Mouse (Mus musculus) liver, postnatal 0 days (tissue): Measurements from ENCODE around the gene Enkur.

Source experiments
- CTCF ChIP-seq: sonication (generic); IDR thresholded peaks from 2 replicates; pipeline ENCODE4 v1.5.1; 2016; ENCODE audit warnings: antibody characterized with exemption, low read depth
- EP300 ChIP-seq: IDR thresholded peaks from 2 replicates; pipeline ENCODE4 v1.6.1; 2016; ENCODE audit warnings: antibody characterized with exemption, low read depth, mild to moderate bottlenecking

DNA sequence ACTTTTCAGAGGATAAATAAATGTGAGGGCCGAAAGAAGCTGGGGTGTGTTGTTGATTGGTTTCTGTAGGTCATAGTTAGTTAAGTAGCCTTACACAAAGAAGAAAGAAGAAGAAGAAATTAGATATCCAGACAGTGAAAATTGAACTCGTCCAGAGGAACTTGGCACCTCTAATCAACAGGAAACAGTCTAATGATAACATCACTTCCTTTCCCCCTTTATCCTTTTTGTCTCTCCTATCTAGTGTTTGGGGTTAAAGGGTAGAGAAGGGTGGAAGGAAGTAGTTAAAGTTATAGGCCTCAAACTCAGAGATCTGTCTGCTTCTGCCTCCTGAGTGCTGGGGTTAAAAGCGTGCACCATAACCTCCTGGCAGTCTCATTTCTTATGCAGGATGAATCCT, 32.4 kb downstream of the Enkur start:
- TF ChIP-seq CTCF (no peak), EP300 (no peak)
